Mouse (Mus musculus) liver, embryonic 16.5 days (tissue): ENCODE measurements at regions not wholly inside any gene's neighbourhood (a gene's known extent, or its start where the extent isn't known, plus 50 kb on each side); places are given as distances from the start of the nearest gene placed in this dataset.

Source experiments
- ATAC-seq: fragments of 200-750 bp; cut with Nextera tagmentation; 2 replicates; pipeline ENCODE4 v1.8.0; 2017; ENCODE audit warnings: low read depth, mild to moderate bottlenecking, moderate number of reproducible peaks, moderate library complexity
- H3K27ac ChIP-seq: fragments of 300-500 bp; sonication (generic); 2 replicates; pipeline ENCODE4 v1.5.1; 2014; ENCODE audit warnings: mild to moderate bottlenecking, low read length
- H3K27me3 ChIP-seq: fragments of 300-500 bp; sonication (generic); 2 replicates; pipeline ENCODE4 v1.6.1; 2014; ENCODE audit warnings: low read depth, low read length, mixed read lengths; ENCODE audit not compliant: control insufficient read depth, insufficient read depth
- H3K36me3 ChIP-seq: fragments of 300-500 bp; sonication (generic); 2 replicates; pipeline ENCODE4 v1.6.1; 2014; ENCODE audit warnings: mild to moderate bottlenecking; ENCODE audit not compliant: control insufficient read depth, insufficient read depth
- H3K4me1 ChIP-seq: fragments of 300-500 bp; sonication (generic); 2 replicates; pipeline ENCODE4 v1.6.1; 2014; ENCODE audit warnings: low read depth, low read length, mixed read lengths; ENCODE audit not compliant: control insufficient read depth
- H3K4me2 ChIP-seq: fragments of 300-500 bp; sonication (generic); 2 replicates; pipeline ENCODE4 v1.6.1; 2014; ENCODE audit warnings: low read depth, low read length, mixed read lengths
- H3K4me3 ChIP-seq: fragments of 300-500 bp; sonication (generic); 2 replicates; pipeline ENCODE4 v1.5.1; 2014; ENCODE audit warnings: low read depth, mild to moderate bottlenecking, low read length
- H3K9ac ChIP-seq: fragments of 300-500 bp; sonication (generic); 2 replicates; pipeline ENCODE4 v1.6.1; 2014; ENCODE audit warnings: low read depth, low read length
- H3K9me3 ChIP-seq: fragments of 300-500 bp; sonication (generic); replicated peaks from 2 replicates; pipeline ENCODE4 v1.6.1; 2016; ENCODE audit warnings: low read length; ENCODE audit not compliant: control insufficient read depth
- WGBS: fragments of 180-500 bp; shearing (Covaris S2); extraction: QIAGEN DNeasy Blood & Tissue Kit; methylation state at CpG from one replicate; pipeline ENCODE4 v1.1.7; 2014; ENCODE audit not compliant: insufficient replicate concordance; 5-methylcytosine and 5-hydroxymethylcytosine counted together

DNA sequence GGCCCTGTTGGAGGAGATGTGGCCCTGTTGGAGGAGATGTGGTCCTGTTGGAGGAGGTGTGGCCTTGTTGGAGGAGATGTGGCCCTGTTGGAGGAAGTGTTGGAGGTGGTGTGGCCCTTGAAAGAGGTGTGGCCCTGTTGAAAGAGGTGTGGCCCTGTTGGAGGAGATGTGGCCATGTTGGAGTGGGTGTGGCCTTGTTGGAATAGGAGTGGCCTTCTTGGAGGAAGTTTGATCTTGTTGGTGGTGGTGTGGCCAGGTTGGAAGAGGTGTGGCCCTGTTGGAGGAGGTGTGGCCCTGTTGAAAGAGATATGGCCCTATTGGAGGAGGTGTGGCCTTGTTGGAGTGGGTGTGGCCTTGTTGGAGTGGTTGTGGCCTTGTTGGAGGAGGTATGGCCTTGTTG, 220.3 kb downstream of the Cryba4 start:
- Histone ChIP-seq H3K4me2 (no peak overlapping the region), H3K4me1 (no peaks in the 10 kb centered on the region), H3K9ac (no peak overlapping the region), H3K27ac (no peak overlapping the region), H3K36me3 (no peaks in the 10 kb centered on the region), H3K9me3 (no peaks in the 10 kb centered on the region), H3K4me3 (no peak overlapping the region), H3K27me3 (no peaks in the 10 kb centered on the region)
- ATAC-seq: no peak

GRCm38 (mm10) chr5:112035426-112035825, 216.9 kb downstream of the Cryba4 start:
- H3K27me3 ChIP-seq: no peaks in the 10 kb centered on the region
- no peak overlapping the region for H3K4me3 ChIP-seq
- no peak overlapping the region for H3K9ac ChIP-seq
- no peak overlapping the region for H3K27ac ChIP-seq
- H3K4me2 ChIP-seq: no peak overlapping the region
- no peaks in the 10 kb centered on the region for H3K4me1 ChIP-seq
- no peaks in the 10 kb centered on the region for H3K9me3 ChIP-seq
- no peaks in the 10 kb centered on the region for H3K36me3 ChIP-seq
- WGBS: 66% methylated on average over 8 of the region's 8 CpGs
- no peak for ATAC-seq

GRCm38 (mm10) chr5:112037080-112037479, 215.2 kb downstream of the Cryba4 start:
- Histone ChIP-seq H3K27me3 (no peaks in the 10 kb centered on the region), H3K4me2 (no peak overlapping the region), H3K9me3 (no peaks in the 10 kb centered on the region), H3K4me1 (no peaks in the 10 kb centered on the region), H3K36me3 (no peaks in the 10 kb centered on the region), H3K9ac (no peak overlapping the region), H3K27ac (no peak overlapping the region), H3K4me3 (no peak overlapping the region)
- WGBS: 36% methylated on average over 8 of the region's 8 CpGs
- no peak for ATAC-seq

GRCm38 (mm10) chr5:112039645-112040372, 212.5 kb downstream of the Cryba4 start:
- no peak overlapping the region for H3K27ac ChIP-seq
- no peaks in the 10 kb centered on the region for H3K36me3 ChIP-seq
- no peaks in the 10 kb centered on the region for H3K9me3 ChIP-seq
- H3K4me3 ChIP-seq: no peak overlapping the region
- ATAC-seq: no peak
- no peaks in the 10 kb centered on the region for H3K27me3 ChIP-seq
- H3K4me2 ChIP-seq: no peak overlapping the region
- no peak overlapping the region for H3K9ac ChIP-seq
- no peaks in the 10 kb centered on the region for H3K4me1 ChIP-seq
- WGBS: 52% methylated on average over 10 of the region's 10 CpGs

GRCm38 (mm10) chr5:112040678-112041077, 211.6 kb downstream of the Cryba4 start:
- ATAC-seq: no peak
- WGBS: 31% methylated on average over 1 of the region's 1 CpGs

GRCm38 (mm10) chr5:112041285-112041684, 211.0 kb downstream of the Cryba4 start:
- 19% methylated on average over 4 of the region's 4 CpGs for WGBS
- Histone ChIP-seq H3K36me3 (no peaks in the 10 kb centered on the region), H3K4me2 (no peak overlapping the region), H3K4me1 (no peaks in the 10 kb centered on the region), H3K9me3 (no peaks in the 10 kb centered on the region), H3K27me3 (no peaks in the 10 kb centered on the region), H3K9ac (no peak overlapping the region), H3K27ac (no peak overlapping the region), H3K4me3 (no peak overlapping the region)
- no peak for ATAC-seq

More at GRCm38 (mm10) chr5:112040678-112041077, 211.6 kb downstream of the Cryba4 start:
- Histone ChIP-seq H3K27me3 (no peaks in the 10 kb centered on the region), H3K4me2 (no peak overlapping the region), H3K9me3 (no peaks in the 10 kb centered on the region), H3K27ac (no peak overlapping the region), H3K9ac (no peak overlapping the region), H3K4me3 (no peak overlapping the region), H3K4me1 (no peaks in the 10 kb centered on the region), H3K36me3 (no peaks in the 10 kb centered on the region)

DNA sequence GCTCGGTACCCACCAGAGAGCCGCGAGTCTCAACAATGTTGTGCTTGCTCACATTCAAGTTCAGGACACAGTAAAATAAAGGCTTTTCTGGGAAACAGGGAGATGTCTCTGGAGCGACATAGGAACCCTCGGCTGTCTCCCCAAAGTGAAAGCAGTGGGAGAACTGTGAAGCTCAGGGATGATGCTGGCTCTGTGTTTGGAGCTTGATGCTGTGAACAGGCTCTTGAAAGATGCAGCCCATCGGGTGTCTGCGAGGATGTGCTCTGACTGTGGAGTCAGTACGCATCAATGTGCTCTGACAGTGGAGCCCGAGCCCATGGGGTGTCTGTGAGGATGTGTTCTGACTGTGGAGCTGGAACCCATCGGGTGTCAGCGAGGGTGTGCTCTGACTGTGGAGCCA, 210.1 kb downstream of the Cryba4 start:
- ATAC-seq: no peak
- H3K9me3 ChIP-seq: no peaks in the 10 kb centered on the region
- H3K4me1 ChIP-seq: no peaks in the 10 kb centered on the region
- no peaks in the 10 kb centered on the region for H3K36me3 ChIP-seq
- H3K27ac ChIP-seq: no peak overlapping the region
- no peak overlapping the region for H3K4me2 ChIP-seq
- 69% methylated on average over 11 of the region's 11 CpGs for WGBS
- H3K27me3 ChIP-seq: no peaks in the 10 kb centered on the region
- no peak overlapping the region for H3K4me3 ChIP-seq
- no peak overlapping the region for H3K9ac ChIP-seq

DNA sequence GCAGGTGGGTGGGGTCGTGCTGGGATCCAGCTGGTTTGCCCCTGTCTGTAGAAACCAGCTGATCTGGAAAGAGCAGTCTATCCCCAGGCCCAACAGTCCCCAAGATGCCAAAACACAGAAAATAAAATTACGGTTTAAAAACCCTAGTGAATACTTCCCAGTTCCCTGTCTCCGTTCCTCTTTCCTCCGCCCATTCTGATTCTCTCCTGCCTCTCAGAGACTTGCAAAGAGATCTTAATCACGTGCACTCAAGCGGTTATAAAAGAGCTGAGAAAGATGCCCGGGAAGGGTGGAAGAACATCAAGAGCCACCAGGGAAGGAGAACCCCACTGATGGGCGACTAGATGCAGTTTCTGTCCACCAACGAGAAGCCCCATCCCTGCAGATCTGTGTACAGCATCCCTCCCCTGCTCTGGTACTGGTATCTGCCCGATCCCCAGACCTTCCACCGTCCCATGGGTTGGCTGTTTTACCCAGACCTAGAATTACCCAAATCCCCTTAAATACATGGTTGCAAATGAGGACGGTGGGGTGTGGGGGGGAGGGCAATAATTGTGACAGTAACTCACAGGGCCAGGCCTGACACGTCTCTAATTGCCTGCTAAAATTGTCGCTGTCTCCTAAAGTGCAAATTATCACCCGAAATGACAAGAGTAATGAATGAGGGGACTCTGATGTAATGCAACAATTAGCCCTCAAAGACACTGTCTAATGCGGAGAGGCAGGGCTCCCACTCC, 202.1 kb downstream of the Cryba4 start:
- no peak overlapping the region for H3K4me3 ChIP-seq
- no peak overlapping the region for H3K4me2 ChIP-seq
- H3K9ac ChIP-seq: no peak overlapping the region
- H3K27me3 ChIP-seq: no peaks in the 10 kb centered on the region
- ATAC-seq: no peak
- WGBS: 33% methylated on average over 16 of the region's 16 CpGs
- H3K9me3 ChIP-seq: no peaks in the 10 kb centered on the region
- no peak overlapping the region for H3K27ac ChIP-seq
- H3K36me3 ChIP-seq: no peaks in the 10 kb centered on the region
- no peaks in the 10 kb centered on the region for H3K4me1 ChIP-seq

GRCm38 (mm10) chr5:112050906-112051305, 201.4 kb downstream of the Cryba4 start:
- no peaks in the 10 kb centered on the region for H3K4me1 ChIP-seq
- H3K4me2 ChIP-seq: no peak overlapping the region
- H3K4me3 ChIP-seq: no peak overlapping the region
- ATAC-seq: no peak
- no peaks in the 10 kb centered on the region for H3K36me3 ChIP-seq
- no peak overlapping the region for H3K9ac ChIP-seq
- no peaks in the 10 kb centered on the region for H3K9me3 ChIP-seq
- no peaks in the 10 kb centered on the region for H3K27me3 ChIP-seq
- WGBS: 26% methylated on average over 5 of the region's 5 CpGs
- H3K27ac ChIP-seq: no peak overlapping the region
